Mouse (Mus musculus): Measurements from ENCODE around the gene Dtx2. TPM values are rescaled to one million over a fixed set of nuclear protein-coding genes. Genes with fewer than 3 reads are reported as not detected.

The Dtx2 gene
- polyA plus RNA-seq, 1 experiment from 2014 or later: 21.8 TPM

DNA sequence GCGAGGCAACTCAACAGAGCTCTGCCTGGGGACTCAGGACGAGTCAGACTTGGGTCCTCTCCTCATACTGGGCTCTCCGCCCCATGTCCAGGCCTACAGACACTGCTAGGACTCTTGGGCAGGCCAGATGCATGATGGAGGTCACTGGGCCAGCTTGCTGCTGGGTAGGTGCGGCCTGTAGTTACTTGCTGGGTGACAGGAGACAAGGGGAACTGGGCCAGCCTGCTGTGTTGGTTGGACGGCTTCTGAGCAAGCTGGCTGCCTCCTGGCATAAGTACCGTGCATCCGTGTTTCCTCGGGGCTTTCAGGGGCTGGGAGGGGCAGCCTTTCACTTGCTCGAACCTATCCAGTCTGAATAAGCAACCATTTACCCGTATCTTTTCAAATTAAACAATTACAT is 21.0 kb downstream of the Dtx2 start:
- no peak for TF ChIP-seq CTCF (IDR thresholded peaks at IDR 0.05; ENCODE audit: low read depth)
- ATAC-seq (replicated peaks; ENCODE audit: low FRiP score, low read depth) (no peak), DNase-seq (ENCODE audit: low spot score) (no peak)
- Histone ChIP-seq H3K4me2 (ENCODE audit: low read length) (no peak overlapping the region), H3K4me1 (replicated peaks; ENCODE audit: insufficient read depth, low read length) (peaks cover 11% of the 10 kb centered on the region), H3K4me3 (replicated peaks; ENCODE audit: low read depth, low read length) (no peak overlapping the region), H3K9ac (ENCODE audit: low read depth, low read length) (0 out of 2 replicates have a peak overlapping the region, but pooled peaks have one; percentile 23), H3K27me3 (ENCODE audit: insufficient read depth, low read length) (no peaks in the 10 kb centered on the region), H3K27ac (peak overlapping the region; percentile 77), H3K9me3 (replicated peaks; ENCODE audit: low read length) (no peaks in the 10 kb centered on the region), H3K36me3 (ENCODE audit: insufficient read depth, low read length) (peaks cover 19% of the 10 kb centered on the region; the same call in 1 of the 2 replicates)
- WGBS: 73% methylated on average over 10 of the region's 10 CpGs

GRCm38 (mm10) chr5:136016014-136016876 is 21.6 kb downstream of the Dtx2 start:
- ATAC-seq (replicated peaks; ENCODE audit: low FRiP score, low read depth) (0 out of 2 replicates have a peak, but pooled peaks have one; percentile 14), DNase-seq (ENCODE audit: low spot score) (no peak)
- H3K9me3 ChIP-seq (replicated peaks; ENCODE audit: low read length): no peaks in the 10 kb centered on the region
- no peak overlapping the region for H3K4me3 ChIP-seq (replicated peaks; ENCODE audit: low read depth, low read length)
- H3K27ac ChIP-seq: peak overlapping the region; percentile 77
- H3K4me2 ChIP-seq (ENCODE audit: low read length): no peak overlapping the region
- no peak for TF ChIP-seq CTCF (IDR thresholded peaks at IDR 0.05; ENCODE audit: low read depth)
- H3K4me1 ChIP-seq (replicated peaks; ENCODE audit: insufficient read depth, low read length): peaks cover 11% of the 10 kb centered on the region
- H3K27me3 ChIP-seq (ENCODE audit: insufficient read depth, low read length): no peaks in the 10 kb centered on the region
- WGBS: 71% methylated on average over 10 of the region's 10 CpGs
- peaks cover 17% of the 10 kb centered on the region; the same call in 1 of the 2 replicates for H3K36me3 ChIP-seq (ENCODE audit: insufficient read depth, low read length)
- H3K9ac ChIP-seq (ENCODE audit: low read depth, low read length): 0 out of 2 replicates have a peak overlapping the region, but pooled peaks have one; percentile 23

- Histone ChIP-seq H3K4me2 (ENCODE audit: low read length) (no peak overlapping the region), H3K4me3 (replicated peaks; ENCODE audit: low read depth, low read length) (no peak overlapping the region), H3K9me3 (replicated peaks; ENCODE audit: low read length) (no peaks in the 10 kb centered on the region), H3K27ac (no peak overlapping the region), H3K27me3 (ENCODE audit: insufficient read depth, low read length) (no peaks in the 10 kb centered on the region), H3K4me1 (replicated peaks; ENCODE audit: insufficient read depth, low read length) (peaks cover 11% of the 10 kb centered on the region), H3K36me3 (ENCODE audit: insufficient read depth, low read length) (peaks cover 11% of the 10 kb centered on the region; the same call in 1 of the 2 replicates), H3K9ac (ENCODE audit: low read depth, low read length) (no peak overlapping the region)
- WGBS: 88% methylated on average over 6 of the region's 6 CpGs
- ATAC-seq (replicated peaks; ENCODE audit: low FRiP score, low read depth) (no peak), DNase-seq (ENCODE audit: low spot score) (no peak)
- no peak for TF ChIP-seq CTCF (IDR thresholded peaks at IDR 0.05; ENCODE audit: low read depth)
These were observed 22.7 kb downstream of the Dtx2 start for GRCm38 (mm10) chr5:136017262-136017661.

- no peak for DNase-seq (ENCODE audit: low spot score)
- ATAC-seq (replicated peaks; ENCODE audit: low FRiP score, low read depth): no peak
- Histone ChIP-seq H3K36me3 (ENCODE audit: insufficient read depth, low read length) (0 out of 2 replicates have a peak, but pooled peaks cover 8% of the 10 kb centered on the region), H3K27ac (no peak overlapping the region), H3K4me3 (replicated peaks; ENCODE audit: low read depth, low read length) (no peak overlapping the region), H3K9ac (ENCODE audit: low read depth, low read length) (no peak overlapping the region), H3K9me3 (replicated peaks; ENCODE audit: low read length) (no peaks in the 10 kb centered on the region), H3K27me3 (ENCODE audit: insufficient read depth, low read length) (no peaks in the 10 kb centered on the region), H3K4me1 (replicated peaks; ENCODE audit: insufficient read depth, low read length) (peaks cover 11% of the 10 kb centered on the region), H3K4me2 (ENCODE audit: low read length) (no peak overlapping the region)
- 85% methylated on average over 2 of the region's 2 CpGs for WGBS
- TF ChIP-seq CTCF (IDR thresholded peaks at IDR 0.05; ENCODE audit: low read depth): no peak
These were observed 24.1 kb downstream of the Dtx2 start for GRCm38 (mm10) chr5:136018726-136019125.

- H3K9ac ChIP-seq (ENCODE audit: low read depth, low read length): no peak overlapping the region
- no peak for ATAC-seq (replicated peaks; ENCODE audit: low FRiP score, low read depth)
- 23% methylated on average over 1 of the region's 1 CpGs for WGBS
These were observed 25.3 kb downstream of the Dtx2 start for GRCm38 (mm10) chr5:136019907-136020306.

DNA sequence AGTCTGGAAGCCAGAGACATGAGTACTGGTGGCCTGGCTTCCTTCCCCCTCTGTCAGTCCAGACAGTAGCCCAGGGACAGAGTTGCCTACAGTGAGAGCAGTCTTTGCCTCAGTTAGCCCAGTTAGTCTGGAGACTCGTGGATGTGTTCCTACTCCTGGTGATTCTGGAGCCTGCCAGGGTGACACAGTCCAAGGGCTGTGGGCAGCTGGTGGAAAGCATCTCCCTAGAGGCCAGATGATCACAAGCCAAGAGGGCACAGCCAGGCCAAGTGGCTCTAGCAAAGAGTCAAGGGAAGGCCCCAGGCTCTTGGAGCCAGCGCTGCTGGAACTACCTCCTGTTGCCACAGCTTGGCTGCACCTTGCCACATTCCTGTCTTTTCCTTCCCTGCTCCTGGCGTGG is 31.1 kb downstream of the Dtx2 start:
- no peaks in the 10 kb centered on the region for H3K9me3 ChIP-seq (replicated peaks; ENCODE audit: low read length)
- H3K27ac ChIP-seq: no peak overlapping the region
- TF ChIP-seq CTCF (IDR thresholded peaks at IDR 0.05; ENCODE audit: low read depth): no peak
- H3K27me3 ChIP-seq (ENCODE audit: insufficient read depth, low read length): no peaks in the 10 kb centered on the region
- 77% methylated on average over 3 of the region's 3 CpGs for WGBS
- H3K36me3 ChIP-seq (ENCODE audit: insufficient read depth, low read length): peaks cover 25% of the 10 kb centered on the region
- ATAC-seq (replicated peaks; ENCODE audit: low FRiP score, low read depth) (no peak), DNase-seq (ENCODE audit: low spot score) (no peak)
- 0 out of 2 replicates have a peak, but pooled peaks cover 6% of the 10 kb centered on the region for H3K4me1 ChIP-seq (replicated peaks; ENCODE audit: insufficient read depth, low read length)
- no peak overlapping the region for H3K4me3 ChIP-seq (replicated peaks; ENCODE audit: low read depth, low read length)
- H3K4me2 ChIP-seq (ENCODE audit: low read length): no peak overlapping the region
- H3K9ac ChIP-seq (ENCODE audit: low read depth, low read length): 0 out of 2 replicates have a peak overlapping the region, but pooled peaks have one; percentile 4

More at GRCm38 (mm10) chr5:136019907-136020306, 25.3 kb downstream of the Dtx2 start:
- TF ChIP-seq CTCF (IDR thresholded peaks at IDR 0.05; ENCODE audit: low read depth): no peak
- 0 out of 2 replicates have a peak, but pooled peaks cover 8% of the 10 kb centered on the region for H3K36me3 ChIP-seq (ENCODE audit: insufficient read depth, low read length)
- DNase-seq (ENCODE audit: low spot score): no peak
- no peaks in the 10 kb centered on the region for H3K9me3 ChIP-seq (replicated peaks; ENCODE audit: low read length)
- peaks cover 11% of the 10 kb centered on the region for H3K4me1 ChIP-seq (replicated peaks; ENCODE audit: insufficient read depth, low read length)
- H3K4me3 ChIP-seq (replicated peaks; ENCODE audit: low read depth, low read length): no peak overlapping the region
- no peaks in the 10 kb centered on the region for H3K27me3 ChIP-seq (ENCODE audit: insufficient read depth, low read length)
- no peak overlapping the region for H3K27ac ChIP-seq
- no peak overlapping the region for H3K4me2 ChIP-seq (ENCODE audit: low read length)

All from kidney, postnatal 0 days (tissue).